Mouse (Mus musculus) thymus, postnatal 36 days (tissue): ENCODE data around the gene Olfr1493-ps1.

ENCODE experiments used
- DNase-seq, 2 experiments: peaks; one replicate each; pipeline ENCODE4 v3.0.0; 2022; ENCODE audit warnings: mixed read lengths in 2 of 2

Olfr1493-ps1 gene

DNA sequence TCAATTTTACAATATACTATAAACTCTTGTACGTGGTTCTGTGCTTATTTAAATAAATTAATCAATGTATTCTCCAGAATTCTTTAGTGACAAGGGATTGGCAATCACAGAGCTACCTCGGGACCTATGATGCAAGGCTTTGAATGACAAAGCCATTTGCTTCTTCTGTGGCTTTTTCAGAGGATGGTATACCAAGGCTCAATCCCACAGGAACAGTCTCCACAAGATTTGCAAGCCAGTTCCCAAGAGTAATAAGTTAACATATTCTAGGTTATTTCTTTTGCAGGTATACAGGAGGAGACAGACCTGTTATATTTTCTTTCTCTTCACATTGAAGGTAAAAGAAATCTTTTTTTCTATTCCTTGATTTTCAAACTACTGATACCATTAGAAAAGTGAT is at the start of gene Olfr1493-ps1:
Gene Olfr1493-ps1 (plus strand): TSS at position 301 of the 400 bp plus-strand sequence.
- no peak for DNase-seq

DNA sequence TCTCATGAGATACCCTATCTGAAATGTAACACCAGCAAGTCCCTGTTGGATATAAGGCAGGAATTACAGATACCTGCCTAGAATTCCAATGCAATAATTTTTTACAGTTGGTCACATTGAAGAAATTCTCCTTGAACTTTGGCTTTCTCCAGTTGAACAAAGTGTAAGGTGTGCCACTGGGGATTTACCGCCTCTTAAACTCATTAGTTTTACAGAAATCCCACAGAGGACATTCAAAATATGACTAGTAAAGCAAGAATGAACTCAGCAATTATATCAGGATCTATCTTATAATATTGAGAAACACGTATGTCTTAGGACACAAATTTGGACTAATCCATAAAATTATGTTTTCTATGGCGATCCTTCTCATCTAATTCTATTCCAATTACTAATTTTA is 26.1 kb upstream of the Olfr1493-ps1 start, which contains the start of gene Olfr1491:
Gene Olfr1491 (plus strand): TSS at position 301 of the 400 bp plus-strand sequence.
- no peak for DNase-seq

DNA sequence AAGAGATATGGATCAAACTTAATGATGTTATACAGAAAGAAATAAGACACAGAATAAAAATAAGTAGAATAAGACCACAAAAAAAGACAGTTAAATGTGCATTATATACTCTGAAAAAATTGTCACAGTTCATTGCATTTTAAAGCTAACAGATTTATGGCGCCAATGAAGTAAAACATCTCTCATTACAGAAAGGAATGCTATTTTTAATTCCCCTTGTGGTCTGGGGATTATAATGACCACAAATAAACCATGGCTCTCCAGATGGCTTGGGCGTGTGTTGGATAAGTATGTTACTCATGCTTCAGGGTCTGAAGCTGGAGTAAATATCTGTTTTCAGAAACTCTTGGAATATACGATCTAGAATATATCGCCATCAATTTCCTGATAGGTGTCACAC is 16.4 kb downstream of the Olfr1493-ps1 start, which contains the start of gene Olfr1494:
Gene Olfr1494 (plus strand): TSS at position 301 of the 400 bp plus-strand sequence.
- no peak for DNase-seq

DNA sequence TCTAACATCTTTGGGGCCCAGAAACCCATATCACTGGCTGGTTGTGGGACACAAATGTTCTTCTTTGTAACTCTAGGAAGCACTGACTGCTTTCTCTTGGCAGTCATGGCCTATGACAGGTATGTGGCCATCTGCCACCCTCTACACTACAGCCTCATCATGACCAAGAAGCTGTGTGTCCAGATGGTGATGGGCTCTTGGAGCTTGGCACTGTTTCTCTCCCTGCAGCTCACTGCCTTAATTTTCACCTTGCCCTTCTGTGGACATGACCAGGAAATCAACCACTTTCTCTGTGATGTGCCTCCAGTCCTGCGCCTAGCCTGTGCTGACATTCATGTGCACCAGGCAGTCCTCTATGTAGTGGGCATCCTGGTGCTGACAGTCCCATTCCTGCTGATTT is 26.3 kb downstream of the Olfr1493-ps1 start:
- no peak for DNase-seq

DNA sequence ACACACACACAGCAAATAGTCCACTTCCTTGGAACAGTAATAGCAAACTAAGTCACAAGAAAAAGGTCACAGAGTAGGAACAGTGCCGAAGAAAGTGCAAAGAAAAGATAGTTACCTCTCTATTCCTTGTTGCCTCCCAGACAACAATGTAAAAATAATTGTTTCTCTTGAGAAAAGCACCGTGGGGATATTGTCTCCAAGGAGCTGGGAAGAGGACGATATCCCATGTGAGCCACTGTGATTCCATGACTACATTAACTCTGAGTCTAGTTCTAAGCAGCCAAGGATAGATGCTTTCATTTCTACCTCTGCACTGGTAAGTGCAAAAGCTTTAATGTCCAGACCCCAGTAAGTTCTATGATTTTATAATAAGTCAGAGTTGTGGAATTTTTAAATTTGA is 41.2 kb downstream of the Olfr1493-ps1 start, which contains the start of gene Olfr1495:
Gene Olfr1495 (plus strand): TSS at position 301 of the 400 bp plus-strand sequence.
- DNase-seq = no peak

DNA sequence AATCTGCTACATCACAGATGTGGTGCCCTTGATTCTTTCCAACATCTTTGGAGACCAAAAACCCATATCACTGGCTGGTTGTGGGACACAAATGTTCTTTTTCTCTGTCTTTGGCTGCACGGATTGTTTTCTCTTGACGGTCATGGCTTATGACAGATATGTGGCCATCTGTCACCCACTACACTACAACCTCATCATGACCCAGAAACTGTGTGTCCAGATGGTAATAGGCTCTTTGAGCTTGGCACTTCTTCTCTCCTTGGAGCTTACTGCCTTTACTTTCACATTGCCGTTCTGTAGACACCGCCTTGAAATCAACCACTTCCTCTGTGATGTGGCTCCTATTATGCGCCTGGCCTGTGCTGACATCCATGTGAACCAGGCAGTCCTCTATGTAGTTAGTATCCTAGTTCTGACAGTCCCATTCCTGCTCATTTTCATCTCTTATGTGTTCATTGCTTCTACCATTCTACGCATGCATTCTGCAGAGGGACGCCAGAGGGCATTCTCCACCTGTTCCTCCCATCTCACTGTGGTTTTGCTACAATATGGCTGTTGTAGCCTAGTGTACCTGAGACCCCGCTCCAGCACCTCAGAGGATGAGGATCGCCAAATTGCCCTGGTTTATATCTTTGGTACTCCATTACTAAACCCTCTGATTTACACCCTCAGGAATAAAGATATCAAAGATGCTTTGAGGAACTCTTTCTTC is 45.6 kb downstream of the Olfr1493-ps1 start:
- DNase-seq = no peak

DNA sequence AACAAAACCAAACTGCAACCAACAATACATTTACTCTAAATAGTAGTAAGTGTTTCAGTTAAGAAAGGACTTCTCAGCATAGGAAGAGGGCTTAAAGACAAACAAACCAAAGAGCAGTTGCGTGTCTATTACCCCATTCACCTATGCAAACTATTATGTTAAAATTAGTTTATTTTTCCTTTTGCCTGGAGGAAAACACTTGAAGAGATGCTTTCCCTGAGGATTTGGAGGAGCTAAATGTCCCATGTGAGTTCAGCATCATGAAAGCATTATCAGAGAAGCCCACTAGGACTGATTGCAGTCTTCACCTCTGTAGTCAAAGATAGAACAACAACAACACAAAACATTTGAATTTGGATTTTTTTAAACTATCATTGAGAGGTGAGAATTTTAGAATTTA is 54.5 kb downstream of the Olfr1493-ps1 start, which contains the start of gene Olfr1496:
Gene Olfr1496 (plus strand): TSS at position 301 of the 400 bp plus-strand sequence.
- no peak for DNase-seq
